11 mouse cellular contexts compared by ENCODE assay signal in genomic region chr16:81202721-81203161, GRCm38 (mm10). TPM values are rescaled to one million over a fixed set of nuclear protein-coding genes. Genes with fewer than 3 reads are reported as not detected.
DNase-seq lines count a peak whose midpoint lies in the region; ATAC-seq and TF ChIP-seq lines count a peak whose summit lies in the region.
"Had no signal": no experiment of that assay in that cellular context is flagged by ENCODE, and none has a peak within 500 bp of the region (broad histone marks: within the 10 kb centered on the region; RNA-seq: fewer than 3 reads in every experiment).

No protein-coding gene starts in this region.

- peak; percentile 16 for DNase-seq in cerebellum, adult 11-12 months
- DNase-seq in stomach, postnatal 0 days (ENCODE audit: low spot score): no peak
- no peak for DNase-seq in midbrain, embryonic 11.5 days (ENCODE audit: low spot score, missing footprints)
- no peak for DNase-seq in embryo, embryonic 10.5 days (ENCODE audit: low spot score)
- DNase-seq in kidney, adult 11 months: no peak
- DNase-seq in lung, postnatal 14 days: no peak

- 44% methylated on average over 8 of the region's 8 CpGs for WGBS in stomach, embryonic 14.5 days
- WGBS in stomach, postnatal 0 days: 52% methylated on average over 8 of the region's 8 CpGs
- WGBS in midbrain, embryonic 11.5 days: 73% methylated on average over 8 of the region's 8 CpGs

- no peak overlapping the region for H3K4me3 ChIP-seq in stomach, embryonic 14.5 days (ENCODE audit: low read depth, low read length)
- H3K4me3 ChIP-seq in stomach, postnatal 0 days (ENCODE audit: low read depth, low read length): no peak overlapping the region
- peak overlapping the region; percentile 7; the same call in 1 of the 2 replicates for H3K4me3 ChIP-seq in midbrain, embryonic 11.5 days (ENCODE audit: low read depth, low read length)
- H3K4me3 ChIP-seq: heart, embryonic 10.5 days; liver, embryonic 15.5 days; myocyte had no signal

- no peak overlapping the region for H3K27ac ChIP-seq in stomach, embryonic 14.5 days (ENCODE audit: low read length)
- no peak overlapping the region for H3K27ac ChIP-seq in stomach, postnatal 0 days (replicated peaks)
- H3K27ac ChIP-seq in midbrain, embryonic 11.5 days (ENCODE audit: low read depth, low read length): peak overlapping the region; percentile 35; the same call in 1 of the 2 replicates
- H3K27ac ChIP-seq: heart, embryonic 10.5 days; liver, embryonic 15.5 days had no signal

- TF ChIP-seq CTCF in stomach, postnatal 0 days (IDR thresholded peaks at IDR 0.05; ENCODE audit: low read depth): no peak

- no peak for TF ChIP-seq EP300 in stomach, postnatal 0 days (optimal IDR thresholded peaks at IDR 0.05)

- H3K9me3 ChIP-seq in stomach, embryonic 14.5 days (ENCODE audit: control insufficient read depth, low read depth, low read length): no peaks in the 10 kb centered on the region
- no peaks in the 10 kb centered on the region for H3K9me3 ChIP-seq in stomach, postnatal 0 days (ENCODE audit: control insufficient read depth, low read length)
- no peaks in the 10 kb centered on the region for H3K9me3 ChIP-seq in midbrain, embryonic 11.5 days (ENCODE audit: control insufficient read depth, low read length)
- H3K9me3 ChIP-seq: heart, embryonic 10.5 days; liver, embryonic 15.5 days had no signal

- no peaks in the 10 kb centered on the region for H3K4me1 ChIP-seq in stomach, embryonic 14.5 days (ENCODE audit: control insufficient read depth, insufficient read depth, low read length)
- H3K4me1 ChIP-seq in stomach, postnatal 0 days (replicated peaks; ENCODE audit: control insufficient read depth, insufficient read depth): no peaks in the 10 kb centered on the region
- no peaks in the 10 kb centered on the region for H3K4me1 ChIP-seq in midbrain, embryonic 11.5 days (ENCODE audit: control insufficient read depth, insufficient read depth, low read length)
- H3K4me1 ChIP-seq: liver, embryonic 15.5 days had no signal

- 0 out of 2 replicates have a peak overlapping the region, but pooled peaks have one; percentile 1 for H3K4me2 ChIP-seq in stomach, embryonic 14.5 days (replicated peaks; ENCODE audit: low read depth, low read length)
- no peak overlapping the region for H3K4me2 ChIP-seq in stomach, postnatal 0 days (replicated peaks; ENCODE audit: low read depth)
- H3K4me2 ChIP-seq in midbrain, embryonic 11.5 days: peak overlapping the region; percentile 30; the same call in 1 of the 2 replicates
- H3K4me2 ChIP-seq: liver, embryonic 15.5 days had no signal

- H3K27me3 ChIP-seq in stomach, embryonic 14.5 days (ENCODE audit: control insufficient read depth, insufficient read depth, low read length): no peaks in the 10 kb centered on the region
- no peaks in the 10 kb centered on the region for H3K27me3 ChIP-seq in stomach, postnatal 0 days (ENCODE audit: control insufficient read depth, insufficient read depth, low read length)
- no peaks in the 10 kb centered on the region for H3K27me3 ChIP-seq in midbrain, embryonic 11.5 days (ENCODE audit: control insufficient read depth, insufficient read depth, low read length)

- ATAC-seq in cerebellum, adult (ENCODE audit: insufficient number of reproducible peaks, low FRiP score, low TSS enrichment): no peak
- no peak for ATAC-seq in stomach, embryonic 14.5 days (ENCODE audit: insufficient number of reproducible peaks, insufficient read depth, low FRiP score, low read depth)
- no peak for ATAC-seq in stomach, postnatal 0 days (ENCODE audit: low FRiP score, low TSS enrichment)
- ATAC-seq in midbrain, embryonic 11.5 days (ENCODE audit: low FRiP score): no peak

- H3K9ac ChIP-seq in stomach, embryonic 14.5 days (replicated peaks; ENCODE audit: low read depth, low read length): no peak overlapping the region
- H3K9ac ChIP-seq in stomach, postnatal 0 days (ENCODE audit: low read length): no peak overlapping the region
- peak overlapping the region; percentile 20 for H3K9ac ChIP-seq in midbrain, embryonic 11.5 days (ENCODE audit: low read length)
- H3K9ac ChIP-seq: liver, embryonic 15.5 days had no signal

- H3K36me3 ChIP-seq in stomach, embryonic 14.5 days (ENCODE audit: control insufficient read depth, insufficient read depth, low read length): no peaks in the 10 kb centered on the region
- H3K36me3 ChIP-seq in stomach, postnatal 0 days (ENCODE audit: control insufficient read depth, insufficient read depth, low read length): no peaks in the 10 kb centered on the region
- H3K36me3 ChIP-seq in midbrain, embryonic 11.5 days (ENCODE audit: control insufficient read depth, insufficient read depth, low read length): no peaks in the 10 kb centered on the region
- H3K36me3 ChIP-seq: heart, embryonic 10.5 days; liver, embryonic 15.5 days had no signal

RNA-seq across cellular contexts. Expression of gene Ncam2, which starts 2.2 kb away (rescaled TPM):
- 3.9 and 4.4 TPM in 2 replicates for polyA plus RNA-seq in stomach, embryonic 14.5 days (2014; fragmentation: Nextera tagmentation; extraction: Ambion mirVana)
- 1.3 and 1.6 TPM in 2 replicates for polyA plus RNA-seq in stomach, postnatal 0 days (2015; fragmentation: Nextera tagmentation; extraction: Ambion mirVana)
- polyA plus RNA-seq in midbrain, embryonic 11.5 days (2014; fragmentation: Nextera tagmentation; extraction: Ambion mirVana): 3.5 and 3.7 TPM in 2 replicates
